Mouse (Mus musculus) cortical plate, adult 2 months (tissue): ENCODE results near the gene Trpm3. TPM values are rescaled to one million over a fixed set of nuclear protein-coding genes. Genes with fewer than 3 reads are reported as not detected.

Experiments used
- H3K27ac ChIP-seq: fragments of 200-500 bp; 2 replicates; pipeline ENCODE4 v1.5.1; 2012; ENCODE audit warnings: low read length, control low read depth, inconsistent platforms; ENCODE audit not compliant: insufficient read depth
- H3K4me1 ChIP-seq: fragments of 200-500 bp; 2 replicates; pipeline ENCODE4 v1.6.1; 2011; ENCODE audit warnings: low read length; ENCODE audit not compliant: control insufficient read depth, insufficient read depth
- H3K4me3 ChIP-seq: fragments of 200-500 bp; 2 replicates; pipeline ENCODE4 v1.5.1; 2011; ENCODE audit warnings: mild to moderate bottlenecking, low read length, control low read depth; ENCODE audit not compliant: insufficient read depth
- CTCF ChIP-seq: fragments of 200-500 bp; IDR thresholded peaks from 2 replicates; pipeline ENCODE4 v1.5.1; 2011; ENCODE audit warnings: mild to moderate bottlenecking, control low read depth, low read length; ENCODE audit not compliant: insufficient read depth; ENCODE audit errors: extremely low read depth
- POLR2A ChIP-seq: fragments of 200-500 bp; IDR thresholded peaks from 2 replicates; pipeline ENCODE4 v1.6.1; 2011; ENCODE audit warnings: mild to moderate bottlenecking, low read length, control low read depth; ENCODE audit not compliant: insufficient read depth; ENCODE audit errors: extremely low read depth
- polyA plus RNA-seq: library from polyadenylated mRNA; depleted of rRNA; stranded (reverse); fragments of >200 nt; gene quantifications from 2 replicates; pipeline ENCODE4 v1.2.3, GENCODE M21; 2012

Gene Trpm3
- polyA plus RNA-seq, 1 experiment, result 16.5 TPM

DNA sequence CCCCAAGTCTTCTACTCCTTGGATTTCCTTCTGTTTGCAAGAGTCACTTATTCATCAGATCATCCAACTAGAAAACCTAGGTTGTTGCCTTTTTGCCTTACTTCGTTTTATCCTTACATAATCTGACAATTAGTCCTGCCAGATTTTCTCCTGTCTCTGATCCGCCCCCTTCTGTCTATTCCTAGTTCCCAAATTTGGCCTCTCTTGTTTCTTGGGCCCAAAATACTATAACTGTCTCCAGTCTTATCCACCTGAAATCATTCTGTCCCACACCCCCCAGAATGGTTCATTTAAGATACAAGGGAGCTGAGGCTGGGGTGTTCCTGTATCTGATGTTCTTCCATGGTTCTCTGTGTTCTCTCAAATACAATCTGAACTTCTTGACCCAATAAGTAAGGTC lies 318.1 kb downstream of the Trpm3 start:
- H3K4me1 ChIP-seq, result no peaks in the 10 kb centered on the region; the same call in 1 of the 2 replicates
- H3K4me3 ChIP-seq, result no peak overlapping the region
- H3K27ac ChIP-seq, result peak overlapping the region; percentile 29; the same call in 1 of the 2 replicates
- TF ChIP-seq CTCF, result no peak
- no peak for TF ChIP-seq POLR2A

GRCm38 (mm10) chr19:22462043-22462442 lies 323.2 kb downstream of the Trpm3 start:
- no peak for TF ChIP-seq POLR2A
- no peak for TF ChIP-seq CTCF
- Histone ChIP-seq H3K27ac (no peak overlapping the region), H3K4me3 (no peak overlapping the region), H3K4me1 (no peaks in the 10 kb centered on the region; the same call in 1 of the 2 replicates)

DNA sequence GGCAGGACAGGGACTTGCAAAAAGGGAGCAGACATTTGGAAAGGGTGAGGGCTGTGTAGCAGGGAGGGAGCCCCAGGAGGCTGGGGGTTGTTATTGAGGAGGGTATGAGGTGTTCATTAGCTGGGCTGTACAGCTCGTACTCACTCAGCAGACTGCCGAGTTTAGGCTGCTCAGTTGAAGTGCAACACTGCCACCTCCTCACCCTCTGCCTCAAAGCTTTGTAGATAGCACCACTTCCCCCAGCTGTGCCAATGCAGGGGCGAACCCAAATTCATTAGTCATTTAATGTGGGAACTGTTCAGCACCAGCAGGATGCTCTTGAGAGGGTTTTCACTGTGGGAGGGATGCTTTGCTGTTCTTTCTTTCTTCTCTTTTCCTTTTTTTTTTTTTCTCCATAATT lies 324.7 kb downstream of the Trpm3 start:
- Histone ChIP-seq H3K27ac (no peak overlapping the region), H3K4me1 (no peaks in the 10 kb centered on the region), H3K4me3 (no peak overlapping the region)
- TF ChIP-seq CTCF, result no peak
- no peak for TF ChIP-seq POLR2A

DNA sequence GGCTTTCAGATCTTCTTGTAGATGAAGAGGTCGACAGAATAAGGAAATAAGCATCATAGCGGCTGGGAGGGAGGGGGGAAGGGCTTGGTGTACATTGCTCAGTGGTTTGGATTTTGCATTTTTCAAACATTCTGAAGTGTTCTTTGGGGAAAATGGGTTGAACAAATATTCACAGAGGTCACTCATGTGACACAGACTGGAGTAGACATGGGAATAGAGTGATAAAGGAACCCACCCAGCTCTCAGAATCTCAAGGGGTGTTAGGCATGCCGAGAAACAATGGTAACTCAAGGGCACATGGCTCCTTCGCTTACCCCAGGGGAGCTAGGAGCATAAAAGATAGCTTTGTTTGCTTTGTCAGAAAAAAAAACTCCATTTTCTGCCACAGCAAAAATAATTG lies 330.8 kb downstream of the Trpm3 start:
- Histone ChIP-seq H3K4me3 (no peak overlapping the region), H3K27ac (no peak overlapping the region), H3K4me1 (no peaks in the 10 kb centered on the region)
- TF ChIP-seq CTCF (no peak), POLR2A (no peak)

DNA sequence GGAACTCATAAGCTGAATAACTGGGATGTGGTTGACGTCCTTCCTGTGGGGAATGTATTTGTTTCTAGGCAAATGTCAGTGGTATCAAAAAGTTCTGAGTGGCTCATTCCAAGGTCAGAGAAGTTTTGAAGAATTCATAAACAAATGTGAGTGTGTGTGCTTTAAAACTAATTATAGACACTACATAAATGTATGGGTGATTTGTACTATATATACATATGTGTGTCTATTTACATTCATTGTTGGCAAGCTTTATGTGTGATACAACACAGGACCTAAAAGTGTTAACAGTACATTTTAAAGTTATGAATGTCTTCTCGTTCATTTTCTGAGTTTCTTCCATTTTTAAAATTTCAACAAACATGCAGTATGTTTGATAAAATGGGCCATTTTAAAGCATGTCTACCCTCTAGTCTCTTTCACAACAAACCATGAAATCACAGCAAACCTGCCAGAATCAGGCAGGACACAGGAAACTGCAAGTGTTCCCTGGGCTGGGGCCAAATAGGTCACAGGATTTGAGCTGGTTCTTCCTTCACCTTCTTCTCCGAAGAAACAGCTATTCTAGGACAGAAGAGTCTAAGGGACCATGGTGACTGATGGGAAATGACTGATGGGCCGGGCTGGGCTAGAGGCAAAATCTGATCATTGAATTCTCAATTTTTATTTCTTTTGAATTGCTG lies 334.3 kb downstream of the Trpm3 start:
- no peak overlapping the region for H3K27ac ChIP-seq
- no peak overlapping the region for H3K4me3 ChIP-seq
- no peak for TF ChIP-seq POLR2A
- TF ChIP-seq CTCF, result no peak
- H3K4me1 ChIP-seq, result no peaks in the 10 kb centered on the region

DNA sequence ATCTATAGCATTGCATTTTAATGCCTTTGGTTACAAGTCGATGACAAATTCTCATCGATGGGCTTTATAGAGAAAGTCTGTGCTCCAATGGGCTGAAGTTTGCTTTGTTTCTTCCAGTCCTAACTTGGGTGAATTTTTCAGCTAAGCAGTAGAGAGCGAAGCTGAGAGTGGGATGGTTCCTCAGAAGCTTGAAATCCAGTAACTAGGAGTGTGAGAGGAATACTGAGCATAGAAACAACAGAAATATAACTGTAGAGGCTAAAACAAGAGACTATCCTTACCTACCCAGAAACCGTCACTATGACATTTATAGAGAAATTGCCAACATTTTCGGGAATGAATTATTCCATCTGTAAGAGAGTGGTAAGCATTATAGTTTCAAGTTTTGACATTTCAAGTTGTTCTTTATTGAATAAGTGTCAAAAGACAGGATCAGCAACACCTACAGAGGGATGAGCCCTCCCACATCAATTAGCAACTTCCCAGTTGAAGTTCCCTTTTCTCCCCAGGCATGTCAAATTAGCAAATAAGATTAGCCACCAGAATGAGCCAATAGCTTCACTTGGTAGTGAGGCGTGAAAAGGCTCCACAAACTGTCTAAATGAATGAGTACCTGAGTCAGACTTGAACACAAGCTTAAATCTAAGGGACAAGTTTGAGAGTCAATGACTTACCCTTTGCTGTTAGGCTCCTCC lies 339.6 kb downstream of the Trpm3 start:
- no peak for TF ChIP-seq CTCF
- no peak for TF ChIP-seq POLR2A
- Histone ChIP-seq H3K4me1 (no peaks in the 10 kb centered on the region; the same call in 1 of the 2 replicates), H3K27ac (no peak overlapping the region), H3K4me3 (no peak overlapping the region)

DNA sequence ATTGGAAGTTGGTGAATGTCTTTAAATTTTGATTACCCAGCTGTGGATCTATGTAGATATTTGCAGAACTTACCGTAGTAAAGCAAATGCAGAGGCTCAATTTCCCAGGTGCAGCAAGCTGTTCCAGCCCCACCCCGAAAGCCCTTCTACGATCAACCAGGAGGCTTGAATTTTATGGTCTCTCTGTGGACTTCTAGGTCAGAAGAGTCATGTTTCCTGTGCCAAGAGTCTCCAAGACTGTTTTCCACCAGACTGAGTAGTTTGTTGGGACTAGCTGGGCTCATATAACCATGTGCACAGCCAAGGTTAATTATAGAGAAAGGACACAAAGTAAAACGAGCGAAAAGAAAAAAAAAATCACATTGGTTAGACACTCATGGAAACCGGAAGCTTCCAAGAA lies 364.6 kb downstream of the Trpm3 start:
- TF ChIP-seq POLR2A (no peak), CTCF (no peak)
- H3K27ac ChIP-seq, result no peak overlapping the region
- H3K4me1 ChIP-seq, result no peaks in the 10 kb centered on the region
- H3K4me3 ChIP-seq, result no peak overlapping the region

DNA sequence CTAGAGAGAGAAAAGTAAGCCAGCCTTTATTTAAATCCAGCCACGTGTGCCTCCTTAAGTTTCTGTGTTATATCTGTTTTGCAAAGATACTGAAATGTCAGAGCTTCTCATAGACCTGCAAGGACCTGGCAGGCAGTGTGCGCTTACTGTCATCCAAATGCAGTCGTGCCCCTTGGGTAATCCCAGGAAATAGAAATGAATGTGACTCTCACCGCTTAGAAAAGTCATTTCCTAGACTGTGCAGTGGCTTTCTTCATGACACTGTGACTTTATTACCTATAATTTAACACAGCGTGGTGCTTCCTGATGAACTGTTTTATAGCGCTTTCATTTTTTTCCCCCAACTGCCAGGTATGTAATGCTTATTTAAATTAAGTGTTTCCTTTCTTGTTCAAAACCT lies 379.7 kb downstream of the Trpm3 start:
- TF ChIP-seq POLR2A (no peak), CTCF (no peak)

DNA sequence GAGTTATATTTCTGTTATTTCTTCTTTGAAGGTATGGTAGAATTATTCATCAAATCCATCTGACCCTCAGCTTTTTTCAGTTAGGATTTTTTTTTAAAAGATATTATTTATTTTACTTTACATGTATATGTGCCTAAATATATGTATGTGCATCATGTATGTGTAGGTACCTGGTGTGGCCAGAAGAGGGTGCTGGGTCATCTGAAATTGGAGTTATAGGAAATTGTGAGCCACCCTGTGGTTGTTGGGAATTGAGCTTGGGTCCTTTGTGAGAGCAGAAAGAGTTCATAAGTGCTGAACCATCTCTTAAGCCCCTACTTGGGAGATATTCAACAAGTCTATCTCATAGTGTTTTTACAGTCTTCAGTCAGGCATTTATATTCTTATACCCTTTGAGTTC lies 389.1 kb downstream of the Trpm3 start:
- Histone ChIP-seq H3K4me1 (no peaks in the 10 kb centered on the region), H3K4me3 (no peak overlapping the region)

More for the DNA sequence above, 379.7 kb downstream of the Trpm3 start:
- H3K27ac ChIP-seq, result no peak overlapping the region
- no peaks in the 10 kb centered on the region for H3K4me1 ChIP-seq
- H3K4me3 ChIP-seq, result no peak overlapping the region

GRCm38 (mm10) chr19:22542990-22543709 lies 404.3 kb downstream of the Trpm3 start:
- Histone ChIP-seq H3K4me3 (no peak overlapping the region), H3K27ac (no peak overlapping the region), H3K4me1 (no peaks in the 10 kb centered on the region)
- TF ChIP-seq POLR2A (no peak), CTCF (no peak)

More for the DNA sequence above, 389.1 kb downstream of the Trpm3 start:
- no peak overlapping the region for H3K27ac ChIP-seq
- TF ChIP-seq POLR2A (no peak), CTCF (no peak)
